Mouse (Mus musculus) olfactory bulb, adult 2 months (tissue): ENCODE data around the gene Entpd7. TPM values are rescaled to one million over a fixed set of nuclear protein-coding genes. Genes with fewer than 3 reads are reported as not detected.

Source experiments
- H3K27ac ChIP-seq: fragments of 200-500 bp; 2 replicates; pipeline ENCODE4 v1.5.1; 2012; ENCODE audit warnings: low read depth, low read length; ENCODE audit not compliant: insufficient read depth
- H3K4me1 ChIP-seq: fragments of 200-500 bp; 2 replicates; pipeline ENCODE4 v1.6.1; 2012; ENCODE audit warnings: low read length; ENCODE audit not compliant: control insufficient read depth, insufficient read depth
- H3K4me3 ChIP-seq: fragments of 200-500 bp; 2 replicates; pipeline ENCODE4 v1.5.1; 2012; ENCODE audit warnings: mild to moderate bottlenecking, low read depth, low read length, moderate library complexity; ENCODE audit not compliant: insufficient read depth
- CTCF ChIP-seq: fragments of 200-500 bp; IDR thresholded peaks from 2 replicates; pipeline ENCODE4 v1.5.1; 2012; ENCODE audit warnings: low read depth, mild to moderate bottlenecking, low read length, moderate library complexity; ENCODE audit not compliant: insufficient read depth
- POLR2A ChIP-seq: fragments of 200-500 bp; IDR thresholded peaks from 2 replicates; pipeline ENCODE4 v1.6.1; 2012; ENCODE audit warnings: mild to moderate bottlenecking, low read depth, low read length, moderate library complexity; ENCODE audit not compliant: insufficient read depth
- WGBS: fragments of 180-500 bp; shearing (Covaris S2); methylation state at CpG from one replicate; pipeline ENCODE4 v1.1.7; 2018; 5-methylcytosine and 5-hydroxymethylcytosine counted together
- polyA plus RNA-seq: library from polyadenylated mRNA; stranded (reverse); fragments of >200 nt; gene quantifications from 2 replicates; pipeline ENCODE4 v1.2.4, GENCODE M21; 2012; ENCODE audit warnings: low replicate concordance; ENCODE audit not compliant: missing spikeins, insufficient read depth, insufficient read length

Gene Entpd7
- polyA plus RNA-seq = not detected in 2 replicates

GRCm38 (mm10) chr19:43689419-43690246 lies at the start of gene Entpd7:
Gene Entpd7, plus strand, starts transcription at chr19:43689672.
- Histone ChIP-seq H3K27ac (peak within 1 kb of the TSS; percentile 59), H3K4me1 (peaks cover 3% of the 10 kb centered on the region; the same call in 1 of the 2 replicates), H3K4me3 (peak within 1 kb of the TSS; percentile 87)
- WGBS = under 1% methylated on average over 58 of the region's 60 CpGs
- TF ChIP-seq CTCF (no peak; the same call in 1 of the 2 replicates), POLR2A (peak; percentile 89)

- H3K27ac ChIP-seq = no peak overlapping the region
- H3K4me1 ChIP-seq = no peaks in the 10 kb centered on the region
- 78% methylated on average over 11 of the region's 11 CpGs for WGBS
- H3K4me3 ChIP-seq = no peak overlapping the region
- TF ChIP-seq CTCF (no peak), POLR2A (no peak)
Observed at GRCm38 (mm10) chr19:43641833-43642232, 47.6 kb upstream of the Entpd7 start.

GRCm38 (mm10) chr19:43642843-43643242 lies 46.6 kb upstream of the Entpd7 start:
- TF ChIP-seq CTCF (no peak), POLR2A (no peak)
- no peak overlapping the region for H3K4me3 ChIP-seq
- WGBS = 89% methylated on average over 9 of the region's 9 CpGs

GRCm38 (mm10) chr19:43645508-43645907 lies 44.0 kb upstream of the Entpd7 start:
- Histone ChIP-seq H3K4me3 (no peak overlapping the region), H3K4me1 (no peaks in the 10 kb centered on the region), H3K27ac (no peak overlapping the region)
- TF ChIP-seq POLR2A = no peak
- TF ChIP-seq CTCF = no peak
- 94% methylated on average over 9 of the region's 9 CpGs for WGBS

More at GRCm38 (mm10) chr19:43642843-43643242, 46.6 kb upstream of the Entpd7 start:
- Histone ChIP-seq H3K27ac (no peak overlapping the region), H3K4me1 (no peaks in the 10 kb centered on the region)

GRCm38 (mm10) chr19:43646852-43647251 lies 42.6 kb upstream of the Entpd7 start:
- Histone ChIP-seq H3K4me1 (peaks cover 3% of the 10 kb centered on the region; the same call in 1 of the 2 replicates), H3K4me3 (no peak overlapping the region), H3K27ac (no peak overlapping the region)
- 66% methylated on average over 7 of the region's 7 CpGs for WGBS
- TF ChIP-seq CTCF (no peak), POLR2A (no peak)

- Histone ChIP-seq H3K4me3 (no peak overlapping the region), H3K4me1 (peaks cover 3% of the 10 kb centered on the region; the same call in 1 of the 2 replicates), H3K27ac (no peak overlapping the region)
- 86% methylated on average over 9 of the region's 9 CpGs for WGBS
- TF ChIP-seq CTCF (no peak), POLR2A (no peak)
Observed at GRCm38 (mm10) chr19:43647261-43647660, 42.2 kb upstream of the Entpd7 start.

- no peak for TF ChIP-seq POLR2A
- no peak for TF ChIP-seq CTCF
- WGBS = 89% methylated on average over 4 of the region's 4 CpGs
- no peak overlapping the region for H3K4me3 ChIP-seq
- H3K4me1 ChIP-seq = peaks cover 3% of the 10 kb centered on the region; the same call in 1 of the 2 replicates
- no peak overlapping the region for H3K27ac ChIP-seq
Observed at GRCm38 (mm10) chr19:43648343-43648742, 41.1 kb upstream of the Entpd7 start.

- Histone ChIP-seq H3K4me3 (no peak overlapping the region), H3K27ac (no peak overlapping the region), H3K4me1 (peaks cover 3% of the 10 kb centered on the region; the same call in 1 of the 2 replicates)
- 60% methylated on average over 8 of the region's 8 CpGs for WGBS
- TF ChIP-seq CTCF = no peak
- TF ChIP-seq POLR2A = no peak
Observed at GRCm38 (mm10) chr19:43651241-43651785, 38.2 kb upstream of the Entpd7 start.
